Mouse (Mus musculus): ENCODE results near the gene Pdzk1ip1. TPM values are rescaled to one million over a fixed set of nuclear protein-coding genes. Genes with fewer than 3 reads are reported as not detected.

Pdzk1ip1 gene
- total RNA-seq, 2 experiments from 2014 or later, result not detected

GRCm38 (mm10) chr4:115121608-115122007 is 33.1 kb downstream of the Pdzk1ip1 start:
- DNase-seq, result no peak

- no peak for DNase-seq
Measured at GRCm38 (mm10) chr4:115123507-115123906, 35.0 kb downstream of the Pdzk1ip1 start.

- no peak for DNase-seq
Measured at GRCm38 (mm10) chr4:115124713-115125112, 36.2 kb downstream of the Pdzk1ip1 start.

GRCm38 (mm10) chr4:115133085-115133484 is 44.6 kb downstream of the Pdzk1ip1 start:
- DNase-seq, result no peak

GRCm38 (mm10) chr4:115133621-115134295 is 45.2 kb downstream of the Pdzk1ip1 start, which contains the start of gene Cyp4x1:
TSS of gene Cyp4x1 (minus strand) at chr4:115134281.
- DNase-seq, result no peak

- DNase-seq, result no peak
Measured at GRCm38 (mm10) chr4:115134296-115134630, 45.8 kb downstream of the Pdzk1ip1 start.

Other genes with a start within 250 kb of the Pdzk1ip1 start
- gene Foxd2, start 179.8 kb upstream of the Pdzk1ip1 start, total RNA-seq (2021), result under 1 TPM; 0.19 to 0.33 TPM
- gene Foxe3, start 162.7 kb upstream of the Pdzk1ip1 start, total RNA-seq (2021), result not detected
- gene Cmpk1, start 101.5 kb upstream of the Pdzk1ip1 start, total RNA-seq (2021), result 10 to 100 TPM; 23.3 to 27.8 TPM
- gene Stil, start 88.5 kb upstream of the Pdzk1ip1 start, total RNA-seq (2021), result under 1 TPM in 1 of 2 experiments, not detected in 1; 0.24 TPM
- 1 to 10 TPM in 1 of 2 experiments, under 1 TPM in 1; 0.46 to 1.3 TPM for gene Tal1, start 32.3 kb upstream of the Pdzk1ip1 start, total RNA-seq (2021)
- not detected for gene Cyp4x1, start 45.6 kb downstream of the Pdzk1ip1 start, total RNA-seq (2021)
- gene Cyp4a29, start 153.4 kb downstream of the Pdzk1ip1 start, total RNA-seq (2021), result not detected
- not detected for gene Cyp4a12a, start 210.3 kb downstream of the Pdzk1ip1 start, total RNA-seq (2021)

Measured in gastrocnemius, postnatal 25 days (tissue).